Mouse (Mus musculus) forebrain, embryonic 15.5 days (tissue): Measurements from ENCODE around the gene Oas1a. TPM values are rescaled to one million over a fixed set of nuclear protein-coding genes. Genes with fewer than 3 reads are reported as not detected.

ENCODE experiments used
- ATAC-seq: fragments of 200-750 bp; cut with Nextera tagmentation; replicated peaks from 2 replicates; pipeline ENCODE4 v1.8.0; 2017; ENCODE audit warnings: mild to moderate bottlenecking, moderate TSS enrichment, moderate library complexity
- H3K27ac ChIP-seq: fragments of 300-500 bp; sonication (generic); replicated peaks from 2 replicates; pipeline ENCODE4 v1.5.1; 2015; ENCODE audit warnings: mild to moderate bottlenecking, inconsistent platforms
- H3K27me3 ChIP-seq: fragments of 300-500 bp; sonication (generic); 2 replicates; pipeline ENCODE4 v1.6.1; 2015; ENCODE audit warnings: inconsistent platforms
- H3K36me3 ChIP-seq: fragments of 300-500 bp; sonication (generic); 2 replicates; pipeline ENCODE4 v1.6.1; 2015; ENCODE audit warnings: mild to moderate bottlenecking, inconsistent platforms
- H3K4me1 ChIP-seq: fragments of 300-500 bp; sonication (generic); 2 replicates; pipeline ENCODE4 v1.6.1; 2015; ENCODE audit warnings: inconsistent platforms
- H3K4me2 ChIP-seq: fragments of 300-500 bp; sonication (generic); replicated peaks from 2 replicates; pipeline ENCODE4 v1.6.1; 2015; ENCODE audit warnings: mild to moderate bottlenecking, inconsistent platforms
- H3K4me3 ChIP-seq: fragments of 300-500 bp; sonication (generic); 2 replicates; pipeline ENCODE4 v1.5.1; 2015; ENCODE audit warnings: mild to moderate bottlenecking, inconsistent platforms
- H3K9ac ChIP-seq: fragments of 300-500 bp; sonication (generic); replicated peaks from 2 replicates; pipeline ENCODE4 v1.6.1; 2015; ENCODE audit warnings: mild to moderate bottlenecking, inconsistent platforms
- H3K9me3 ChIP-seq: fragments of 300-500 bp; sonication (generic); 2 replicates; pipeline ENCODE4 v1.6.1; 2016; ENCODE audit warnings: inconsistent platforms
- WGBS: fragments of 180-500 bp; shearing (Covaris S2); methylation state at CpG from one replicate; pipeline ENCODE4 v1.1.7; 2015; ENCODE audit warnings: mixed read lengths; 5-methylcytosine and 5-hydroxymethylcytosine counted together
- microRNA-seq: library from miRNA; unstranded; fragments of <30 nt; microRNA quantifications from one replicate; pipeline ENCODE4, GENCODE M21; 2016
- polyA plus RNA-seq: library from polyadenylated mRNA; unstranded; fragments of >200 nt; fragmentation: Nextera tagmentation; extraction: Ambion mirVana; gene quantifications from 2 replicates; pipeline ENCODE4 v1.2.1, GENCODE M21; 2015

Oas1a gene
- polyA plus RNA-seq, 1 experiment from 2014 or later = 0.45 TPM

GRCm38 (mm10) chr5:120865336-120865860 lies 41.9 kb downstream of the Oas1a start:
- WGBS = 82% methylated on average over 3 of the region's 3 CpGs
- Histone ChIP-seq H3K4me3 (no peak overlapping the region), H3K9ac (no peak overlapping the region), H3K9me3 (no peaks in the 10 kb centered on the region), H3K36me3 (no peaks in the 10 kb centered on the region), H3K4me1 (no peaks in the 10 kb centered on the region), H3K4me2 (no peak overlapping the region), H3K27me3 (no peaks in the 10 kb centered on the region), H3K27ac (no peak overlapping the region)
- ATAC-seq = no peak

- H3K9me3 ChIP-seq = no peaks in the 10 kb centered on the region
- H3K9ac ChIP-seq = no peak within 1 kb of the TSS
- no peak within 1 kb of the TSS for H3K4me2 ChIP-seq
- no peak within 1 kb of the TSS for H3K4me3 ChIP-seq
- no peaks in the 10 kb centered on the region for H3K27me3 ChIP-seq
- no peak for ATAC-seq
- no peak within 1 kb of the TSS for H3K27ac ChIP-seq
- H3K36me3 ChIP-seq = no peaks in the 10 kb centered on the region
- WGBS = 51% methylated on average over 4 of the region's 4 CpGs
- no peaks in the 10 kb centered on the region for H3K4me1 ChIP-seq
Observed at GRCm38 (mm10) chr5:120861121-120861520, 46.2 kb downstream of the Oas1a start, which contains the start of gene Oas1h. TSS of gene Oas1h (plus strand) at chr5:120861421.

GRCm38 (mm10) chr5:120859241-120859640 lies 48.1 kb downstream of the Oas1a start:
- Histone ChIP-seq H3K36me3 (no peaks in the 10 kb centered on the region), H3K4me2 (no peak overlapping the region), H3K27ac (no peak overlapping the region), H3K9me3 (peaks cover 2% of the 10 kb centered on the region; the same call in 1 of the 2 replicates), H3K27me3 (no peaks in the 10 kb centered on the region), H3K4me1 (no peaks in the 10 kb centered on the region), H3K9ac (no peak overlapping the region), H3K4me3 (no peak overlapping the region)
- WGBS = 75% methylated on average over 2 of the region's 2 CpGs
- ATAC-seq = no peak

GRCm38 (mm10) chr5:120849601-120850136 lies 57.7 kb downstream of the Oas1a start:
- no peak overlapping the region for H3K4me3 ChIP-seq
- no peak overlapping the region for H3K4me2 ChIP-seq
- 0 out of 2 replicates have a peak, but pooled peaks cover 2% of the 10 kb centered on the region for H3K4me1 ChIP-seq
- H3K27me3 ChIP-seq = no peaks in the 10 kb centered on the region
- ATAC-seq = no peak
- no peak overlapping the region for H3K9ac ChIP-seq
- peaks cover under 1% of the 10 kb centered on the region; the same call in 1 of the 2 replicates for H3K9me3 ChIP-seq
- H3K27ac ChIP-seq = no peak overlapping the region
- WGBS = 63% methylated on average over 3 of the region's 3 CpGs
- H3K36me3 ChIP-seq = no peaks in the 10 kb centered on the region

GRCm38 (mm10) chr5:120847067-120847466 lies 60.3 kb downstream of the Oas1a start, which contains the start of gene Oas1f:
TSS of gene Oas1f (plus strand) at chr5:120847367.
- 88% methylated on average over 4 of the region's 4 CpGs for WGBS
- ATAC-seq = no peak

More at GRCm38 (mm10) chr5:120847067-120847466, 60.3 kb downstream of the Oas1a start, which contains the start of gene Oas1f:
- no peaks in the 10 kb centered on the region for H3K9me3 ChIP-seq
- no peaks in the 10 kb centered on the region for H3K36me3 ChIP-seq
- no peak within 1 kb of the TSS for H3K27ac ChIP-seq
- H3K4me3 ChIP-seq = no peak within 1 kb of the TSS
- H3K27me3 ChIP-seq = no peaks in the 10 kb centered on the region
- H3K9ac ChIP-seq = no peak within 1 kb of the TSS
- 0 out of 2 replicates have a peak, but pooled peaks cover 2% of the 10 kb centered on the region for H3K4me1 ChIP-seq
- no peak within 1 kb of the TSS for H3K4me2 ChIP-seq

Small RNA genes within 50 kb of the gene (microRNA-seq; reads per million reads assigned to microRNA genes)
- not detected for gene Gm22907

Other genes starting within 250 kb of the Oas1a start
- 48.2 and 52.8 TPM in 2 replicates for gene Dtx1, start 195.6 kb downstream of the Oas1a start, polyA plus RNA-seq
- gene Oas2, start 157.7 kb downstream of the Oas1a start, polyA plus RNA-seq = 0.08 and 0.14 TPM in 2 replicates
- 0.22 and 0.40 TPM in 2 replicates for gene Oas3, start 129.9 kb downstream of the Oas1a start, polyA plus RNA-seq
- 0.26 TPM in 1 of 2 replicates, not detected in the other for gene Oas1e, start 112.0 kb downstream of the Oas1a start, polyA plus RNA-seq
- gene Oas1c, start 95.0 kb downstream of the Oas1a start, polyA plus RNA-seq = 0.20 and 0.41 TPM in 2 replicates
- not detected in 2 replicates for gene Oas1f, start 60.2 kb downstream of the Oas1a start, polyA plus RNA-seq
- gene Oas1h, start 46.1 kb downstream of the Oas1a start, polyA plus RNA-seq = not detected in 2 replicates
- 0.09 and 0.23 TPM in 2 replicates for gene Oas1g, start 19.9 kb downstream of the Oas1a start, polyA plus RNA-seq
- gene Oas1d, start 7.0 kb upstream of the Oas1a start, polyA plus RNA-seq = 0.18 TPM in 1 of 2 replicates, not detected in the other
- 21.1 and 21.3 TPM in 2 replicates for gene Rph3a, start 102.6 kb upstream of the Oas1a start, polyA plus RNA-seq